Mouse (Mus musculus) cortical plate, adult 2 months (tissue): ENCODE results near the gene Oaf.

Experiments used
- CTCF ChIP-seq: fragments of 200-500 bp; IDR thresholded peaks from 2 replicates; pipeline ENCODE4 v1.5.1; 2011; ENCODE audit warnings: mild to moderate bottlenecking, control low read depth, low read length; ENCODE audit not compliant: insufficient read depth; ENCODE audit errors: extremely low read depth
- POLR2A ChIP-seq: fragments of 200-500 bp; IDR thresholded peaks from 2 replicates; pipeline ENCODE4 v1.6.1; 2011; ENCODE audit warnings: mild to moderate bottlenecking, low read length, control low read depth; ENCODE audit not compliant: insufficient read depth; ENCODE audit errors: extremely low read depth

- TF ChIP-seq CTCF (no peak), POLR2A (no peak)
Measured at GRCm38 (mm10) chr9:43261124-43261907, 21.6 kb upstream of the Oaf start.
